Mouse (Mus musculus) telencephalon, adult 2 months (tissue): Measurements from ENCODE around the gene Brinp1.
A peak's percentile ranks its signal among the peaks of the same experiment; 100 is the strongest.
"Not testable (repeated sequence)": the region's sequence is repeated elsewhere in the genome, so short reads cannot be mapped to it uniquely, and the experiment has no call there.

ENCODE experiments used
- DNase-seq: peaks from one replicate; pipeline ENCODE4 v3.0.0-alpha.2; 2011; ENCODE audit warnings: low read depth, low spot score

The Brinp1 gene

GRCm38 (mm10) chr4:68845964-68846363 is 108.2 kb downstream of the Brinp1 start:
- no peak for DNase-seq

GRCm38 (mm10) chr4:68813997-68814396 is 140.2 kb downstream of the Brinp1 start:
- DNase-seq = not testable (repeated sequence)

- no peak for DNase-seq
Measured at GRCm38 (mm10) chr4:68806502-68806901, 147.7 kb downstream of the Brinp1 start.

- peak; percentile 75 for DNase-seq
Measured at GRCm38 (mm10) chr4:68801923-68802855, 152.0 kb downstream of the Brinp1 start.

- DNase-seq = no peak
Measured at GRCm38 (mm10) chr4:68790003-68790402, 164.2 kb downstream of the Brinp1 start.

GRCm38 (mm10) chr4:68788477-68788999 is 165.7 kb downstream of the Brinp1 start:
- DNase-seq = no peak

- no peak for DNase-seq
Measured at GRCm38 (mm10) chr4:68787642-68788041, 166.6 kb downstream of the Brinp1 start.

GRCm38 (mm10) chr4:68768256-68768655 is 185.9 kb downstream of the Brinp1 start:
- no peak for DNase-seq

GRCm38 (mm10) chr4:68767393-68767792 is 186.8 kb downstream of the Brinp1 start:
- no peak for DNase-seq

GRCm38 (mm10) chr4:68765772-68766573 is 188.2 kb downstream of the Brinp1 start:
- DNase-seq = peak; percentile 55

GRCm38 (mm10) chr4:68764937-68765336 is 189.3 kb downstream of the Brinp1 start:
- DNase-seq = no peak

- no peak for DNase-seq
Measured at GRCm38 (mm10) chr4:68720983-68721382, 233.2 kb downstream of the Brinp1 start.
